17 mouse cellular contexts compared by ENCODE assay signal in the genomic region with DNA sequence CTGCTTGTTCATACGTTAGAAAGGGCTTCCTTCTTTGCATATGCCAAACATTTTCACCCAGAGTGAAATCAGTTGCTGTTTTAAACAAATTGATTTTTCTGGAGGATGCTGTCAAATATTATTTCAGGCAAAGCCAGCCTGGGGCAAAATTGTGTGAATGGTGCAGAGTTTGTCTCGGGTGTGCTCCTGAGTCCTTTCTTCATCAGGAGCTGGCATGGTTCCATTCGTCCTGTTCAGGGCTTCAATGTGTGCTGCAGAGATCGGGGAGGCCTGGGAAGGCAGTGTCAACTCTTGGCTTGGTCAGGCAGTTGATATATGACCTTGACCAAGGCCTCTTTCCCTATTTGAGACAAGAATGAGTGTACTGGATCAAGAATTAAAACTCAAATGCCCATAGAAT.
DNase-seq lines count a peak whose midpoint lies in the region; ATAC-seq and TF ChIP-seq lines count a peak whose summit lies in the region.
"Had no signal": no experiment of that assay in that cellular context is flagged by ENCODE, and none has a peak within 500 bp of the region (broad histone marks: within the 10 kb centered on the region; RNA-seq: fewer than 3 reads in every experiment).

No protein-coding gene starts in this region.

- no peak for TF ChIP-seq CTCF in forebrain, postnatal 0 days (IDR thresholded peaks at IDR 0.05; ENCODE audit: low read depth)

- H3K36me3 ChIP-seq in heart, embryonic 12.5 days = no peaks in the 10 kb centered on the region
- no peaks in the 10 kb centered on the region for H3K36me3 ChIP-seq in midbrain, embryonic 13.5 days
- no peaks in the 10 kb centered on the region for H3K36me3 ChIP-seq in midbrain, embryonic 11.5 days (ENCODE audit: control insufficient read depth, insufficient read depth, low read length)
- H3K36me3 ChIP-seq in forebrain, postnatal 0 days (ENCODE audit: insufficient read depth) = no peaks in the 10 kb centered on the region
- H3K36me3 ChIP-seq: heart, embryonic 13.5 days; limb, embryonic 13.5 days; liver, embryonic 15.5 days; midbrain, embryonic 12.5 days had no signal

- no peaks in the 10 kb centered on the region for H3K9me3 ChIP-seq in heart, embryonic 12.5 days (replicated peaks)
- H3K9me3 ChIP-seq in midbrain, embryonic 13.5 days = no peaks in the 10 kb centered on the region
- H3K9me3 ChIP-seq in midbrain, embryonic 11.5 days (ENCODE audit: control insufficient read depth, low read length) = no peaks in the 10 kb centered on the region
- H3K9me3 ChIP-seq in forebrain, postnatal 0 days (ENCODE audit: low read length) = no peaks in the 10 kb centered on the region
- H3K9me3 ChIP-seq: heart, embryonic 13.5 days; limb, embryonic 13.5 days; liver, embryonic 15.5 days; midbrain, embryonic 12.5 days had no signal

- H3K27me3 ChIP-seq in heart, embryonic 12.5 days (replicated peaks) = no peaks in the 10 kb centered on the region
- no peaks in the 10 kb centered on the region for H3K27me3 ChIP-seq in midbrain, embryonic 13.5 days
- no peaks in the 10 kb centered on the region for H3K27me3 ChIP-seq in midbrain, embryonic 11.5 days (ENCODE audit: control insufficient read depth, insufficient read depth, low read length)
- H3K27me3 ChIP-seq in forebrain, postnatal 0 days (ENCODE audit: insufficient read depth, low read length) = no peaks in the 10 kb centered on the region
- H3K27me3 ChIP-seq: limb, embryonic 13.5 days; liver, embryonic 15.5 days; midbrain, embryonic 12.5 days had no signal

- H3K4me1 ChIP-seq in heart, embryonic 12.5 days (replicated peaks) = no peaks in the 10 kb centered on the region
- H3K4me1 ChIP-seq in midbrain, embryonic 13.5 days (replicated peaks) = peaks cover 26% of the 10 kb centered on the region
- peaks cover 4% of the 10 kb centered on the region; the same call in 1 of the 2 replicates for H3K4me1 ChIP-seq in midbrain, embryonic 11.5 days (ENCODE audit: control insufficient read depth, insufficient read depth, low read length)
- peaks cover 23% of the 10 kb centered on the region for H3K4me1 ChIP-seq in forebrain, postnatal 0 days (ENCODE audit: insufficient read depth)
- H3K4me1 ChIP-seq: limb, embryonic 13.5 days; liver, embryonic 15.5 days had no signal

- no peak overlapping the region for H3K4me3 ChIP-seq in heart, embryonic 12.5 days
- H3K4me3 ChIP-seq in midbrain, embryonic 13.5 days (replicated peaks) = no peak overlapping the region
- H3K4me3 ChIP-seq in midbrain, embryonic 11.5 days (ENCODE audit: low read depth, low read length) = no peak overlapping the region
- H3K4me3 ChIP-seq in forebrain, postnatal 0 days (ENCODE audit: low read depth, low read length) = no peak overlapping the region
- H3K4me3 ChIP-seq: heart, embryonic 13.5 days; limb, embryonic 13.5 days; liver, embryonic 15.5 days; midbrain, embryonic 12.5 days had no signal

- DNase-seq in heart, adult 11 months = peak; percentile 66
- DNase-seq in midbrain, embryonic 11.5 days (ENCODE audit: low spot score, missing footprints) = no peak
- DNase-seq in cerebellum, postnatal 10 days = peak; percentile 63 to 71
- no peak for DNase-seq in forebrain, postnatal 0 days
- no peak for DNase-seq in urinary bladder, postnatal 36 days (ENCODE audit: low spot score in 2 of 2)
- no peak for DNase-seq in urinary bladder, adult 2 months (ENCODE audit: low spot score)
- DNase-seq: gastrocnemius, postnatal 36 days; heart, postnatal 4 days; kidney, adult 8-10 months; kidney, postnatal 36 days; thymus, adult 2 months had no signal

- no peak overlapping the region for H3K27ac ChIP-seq in heart, embryonic 12.5 days (ENCODE audit: poor library complexity, severe bottlenecking)
- H3K27ac ChIP-seq in midbrain, embryonic 13.5 days = 0 out of 2 replicates have a peak overlapping the region, but pooled peaks have one; percentile 2
- H3K27ac ChIP-seq in midbrain, embryonic 11.5 days (ENCODE audit: low read depth, low read length) = no peak overlapping the region
- peak overlapping the region; percentile 94 for H3K27ac ChIP-seq in forebrain, postnatal 0 days (ENCODE audit: low read depth, low read length)
- H3K27ac ChIP-seq: heart, embryonic 13.5 days; limb, embryonic 13.5 days; liver, embryonic 15.5 days had no signal

- H3K4me2 ChIP-seq in heart, embryonic 12.5 days = no peak overlapping the region
- no peak overlapping the region for H3K4me2 ChIP-seq in midbrain, embryonic 13.5 days (replicated peaks)
- no peak overlapping the region for H3K4me2 ChIP-seq in midbrain, embryonic 11.5 days
- no peak overlapping the region for H3K4me2 ChIP-seq in forebrain, postnatal 0 days (ENCODE audit: low read depth)
- H3K4me2 ChIP-seq: heart, embryonic 13.5 days; limb, embryonic 13.5 days; liver, embryonic 15.5 days had no signal

- no peak for ATAC-seq in heart, embryonic 12.5 days (ENCODE audit: insufficient number of reproducible peaks, low FRiP score)
- ATAC-seq in midbrain, embryonic 13.5 days = no peak
- ATAC-seq in midbrain, embryonic 11.5 days (ENCODE audit: low FRiP score) = no peak
- ATAC-seq in forebrain, postnatal 0 days = no peak

- H3K9ac ChIP-seq in heart, embryonic 12.5 days = no peak overlapping the region
- H3K9ac ChIP-seq in midbrain, embryonic 13.5 days (replicated peaks) = no peak overlapping the region
- no peak overlapping the region for H3K9ac ChIP-seq in midbrain, embryonic 11.5 days (ENCODE audit: low read length)
- 0 out of 2 replicates have a peak overlapping the region, but pooled peaks have one; percentile 14 for H3K9ac ChIP-seq in forebrain, postnatal 0 days
- H3K9ac ChIP-seq: heart, embryonic 13.5 days; limb, embryonic 13.5 days; liver, embryonic 15.5 days; midbrain, embryonic 12.5 days had no signal

- WGBS in heart, embryonic 12.5 days = 62% methylated on average over 4 of the region's 4 CpGs
- WGBS in midbrain, embryonic 13.5 days = 54% methylated on average over 4 of the region's 4 CpGs
- WGBS in midbrain, embryonic 11.5 days = 74% methylated on average over 4 of the region's 4 CpGs
- WGBS in forebrain, postnatal 0 days = 23% methylated on average over 4 of the region's 4 CpGs

Comparison
In these comparisons a context has a peak if more than half of its experiments do, and no peak if none do; other contexts are left out.
1. H3K27ac ChIP-seq: peak in midbrain, embryonic 13.5 days (single experiment) and forebrain, postnatal 0 days (single experiment); none in heart, embryonic 12.5 days (single experiment) and midbrain, embryonic 11.5 days (single experiment).
2. DNase-seq: peak in heart, adult 11 months (single experiment) and cerebellum, postnatal 10 days (2 of 2); none in midbrain, embryonic 11.5 days (single experiment), forebrain, postnatal 0 days (single experiment), urinary bladder, postnatal 36 days (0 of 2) and urinary bladder, adult 2 months (single experiment).